Mouse (Mus musculus) E14TG2a.4 (cell line): Measurements from ENCODE around the gene Poldip3.
"Not testable (repeated sequence)": the region's sequence is repeated elsewhere in the genome, so short reads cannot be mapped to it uniquely, and the experiment has no call there.

Experiments used
- H3K27me3 ChIP-seq: 2 replicates; pipeline ENCODE4 v1.6.1; 2014; ENCODE audit warnings: low read length, control low read depth; ENCODE audit not compliant: insufficient read depth
- H3K36me3 ChIP-seq: 2 replicates; pipeline ENCODE4 v1.6.1; 2014; ENCODE audit warnings: low read length, control low read depth; ENCODE audit not compliant: insufficient read depth
- H3K4me1 ChIP-seq: replicated peaks from 2 replicates; pipeline ENCODE4 v1.6.1; 2014; ENCODE audit warnings: low read depth, low read length, control low read depth
- H3K4me3 ChIP-seq: replicated peaks from 2 replicates; pipeline ENCODE4 v1.5.1; 2014; ENCODE audit warnings: mild to moderate bottlenecking, low read length
- H3K9me3 ChIP-seq: 2 replicates; pipeline ENCODE4 v1.6.1; 2014; ENCODE audit warnings: low read length, control low read depth
- CTCF ChIP-seq: conservative IDR thresholded peaks from 2 replicates; pipeline ENCODE4 v1.5.1; 2014; ENCODE audit warnings: low read length
- NANOG ChIP-seq: IDR thresholded peaks from 2 replicates; pipeline ENCODE4 v1.6.1; 2014; ENCODE audit warnings: borderline replicate concordance, low read length, mixed read lengths
- POU5F1 ChIP-seq: IDR thresholded peaks from 2 replicates; pipeline ENCODE4 v1.6.1; 2014; ENCODE audit warnings: low read length, borderline replicate concordance

The Poldip3 gene

DNA sequence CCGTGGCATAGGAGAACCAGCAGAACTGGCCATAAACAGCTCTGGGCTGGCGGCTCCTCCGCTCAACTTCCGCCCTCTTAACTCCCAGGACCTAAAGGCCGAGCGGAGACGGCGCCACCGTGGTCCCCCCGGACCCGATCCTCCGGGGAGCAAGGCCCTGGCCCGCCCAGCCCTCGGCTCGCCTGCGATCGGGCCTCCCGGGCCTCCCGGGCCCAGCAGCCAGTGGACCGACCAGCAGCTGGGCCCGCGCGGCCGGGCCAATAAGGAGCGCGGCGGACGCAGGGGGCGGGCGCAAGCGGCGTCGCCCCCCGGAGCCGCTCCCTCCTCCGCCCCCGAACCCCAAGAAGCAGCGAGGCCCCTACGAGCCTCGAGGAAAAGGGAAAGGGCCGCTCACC lies 386 bp downstream of the Poldip3 start:
- H3K4me1 ChIP-seq = peaks cover 68% of the 10 kb centered on the region
- H3K4me3 ChIP-seq = peak overlapping the region; percentile 96
- no peaks in the 10 kb centered on the region for H3K9me3 ChIP-seq
- TF ChIP-seq NANOG (no peak), POU5F1 (no peak), CTCF (no peak)
- H3K27me3 ChIP-seq = no peaks in the 10 kb centered on the region
- peaks cover 51% of the 10 kb centered on the region for H3K36me3 ChIP-seq

DNA sequence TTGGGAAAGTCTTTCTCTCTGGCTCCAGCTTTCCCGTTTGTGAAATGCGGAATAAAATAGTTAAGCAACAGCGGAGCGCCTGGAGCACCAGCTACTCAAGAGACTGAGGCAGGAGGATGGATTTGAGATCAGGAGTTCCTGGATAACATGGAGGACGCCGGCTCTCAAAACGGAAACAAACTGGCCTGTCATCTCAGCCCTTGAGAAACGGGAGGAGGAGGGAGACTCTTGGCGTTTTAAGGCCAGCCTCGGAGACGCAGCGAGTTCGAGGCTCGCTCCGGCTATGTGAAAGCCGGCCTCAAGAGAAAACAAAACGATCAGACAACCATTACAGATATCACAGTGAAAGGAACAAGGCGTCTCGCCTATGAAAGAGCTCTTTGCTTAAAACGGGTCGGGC lies 789 bp downstream of the Poldip3 start:
- Histone ChIP-seq H3K4me3 (peak overlapping the region; percentile 96), H3K9me3 (no peaks in the 10 kb centered on the region), H3K4me1 (peaks cover 68% of the 10 kb centered on the region), H3K36me3 (peaks cover 50% of the 10 kb centered on the region), H3K27me3 (no peaks in the 10 kb centered on the region)
- TF ChIP-seq NANOG (no peak), POU5F1 (no peak), CTCF (no peak)

DNA sequence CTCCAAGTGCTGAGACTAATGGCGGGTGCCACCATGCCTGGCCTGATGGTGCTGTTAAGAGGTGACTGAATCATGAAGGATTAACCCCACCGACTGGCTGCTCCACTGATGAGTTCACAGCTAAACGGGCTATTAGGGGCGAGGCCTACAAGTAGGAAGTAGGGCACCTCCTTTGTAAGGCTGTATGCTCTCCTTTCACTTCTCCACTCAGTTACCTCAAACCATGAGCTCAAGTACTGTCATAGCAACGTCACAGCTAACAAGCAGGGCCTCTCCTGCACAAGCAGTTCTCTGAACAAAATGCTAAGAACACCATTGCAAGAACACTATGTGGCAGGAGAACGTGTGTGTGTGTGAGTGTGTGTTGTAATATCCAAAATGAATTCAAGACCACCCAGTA lies 3.6 kb downstream of the Poldip3 start:
- TF ChIP-seq NANOG = no peak
- no peak for TF ChIP-seq CTCF
- no peak for TF ChIP-seq POU5F1
- H3K4me3 ChIP-seq = no peak overlapping the region
- H3K36me3 ChIP-seq = peaks cover 68% of the 10 kb centered on the region
- no peaks in the 10 kb centered on the region for H3K27me3 ChIP-seq
- H3K4me1 ChIP-seq = peaks cover 82% of the 10 kb centered on the region
- H3K9me3 ChIP-seq = no peaks in the 10 kb centered on the region

DNA sequence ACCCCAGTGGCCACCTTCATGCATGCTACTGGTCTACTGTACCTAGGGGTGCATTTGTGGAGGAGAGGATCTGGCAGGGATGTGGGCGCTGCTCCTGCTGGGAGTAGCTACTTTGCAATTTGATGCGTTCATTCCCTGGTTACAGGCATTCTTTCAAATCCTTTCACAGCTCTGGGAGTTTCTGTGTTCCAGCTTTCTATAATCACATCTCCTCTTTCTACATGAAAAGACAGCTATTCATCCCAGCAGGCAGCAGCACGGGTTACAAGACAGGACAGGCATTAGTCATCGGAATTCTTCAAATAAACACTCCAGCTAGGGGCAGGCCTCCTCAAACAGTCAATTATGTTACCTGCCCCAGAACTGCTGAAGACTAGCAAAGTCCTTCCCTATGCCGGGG lies 6.3 kb downstream of the Poldip3 start:
- Histone ChIP-seq H3K36me3 (peaks cover 88% of the 10 kb centered on the region), H3K27me3 (no peaks in the 10 kb centered on the region), H3K9me3 (no peaks in the 10 kb centered on the region), H3K4me3 (no peak overlapping the region), H3K4me1 (peaks cover 83% of the 10 kb centered on the region)
- TF ChIP-seq CTCF (no peak), POU5F1 (no peak), NANOG (no peak)

DNA sequence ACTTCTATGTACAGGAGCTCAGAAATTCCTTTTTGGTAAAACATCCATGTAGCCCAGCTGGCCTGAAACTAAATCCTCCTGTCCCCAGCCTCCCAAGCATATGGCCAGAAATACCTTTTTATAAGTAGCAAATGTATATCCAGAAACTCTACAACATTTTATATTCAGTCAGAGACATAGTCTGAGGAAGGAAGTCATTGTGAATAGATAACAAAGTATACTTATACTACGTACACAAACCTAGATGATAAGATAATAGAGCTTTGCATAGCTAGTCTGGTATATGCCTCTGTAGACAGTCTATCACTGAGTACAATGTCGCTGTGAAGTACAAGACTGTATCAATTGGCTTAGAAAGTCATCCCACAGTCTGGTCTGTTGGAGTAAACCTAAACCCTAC lies 13.5 kb downstream of the Poldip3 start:
- peaks cover 62% of the 10 kb centered on the region for H3K4me1 ChIP-seq
- no peak for TF ChIP-seq NANOG
- no peak for TF ChIP-seq POU5F1
- TF ChIP-seq CTCF = no peak
- H3K4me3 ChIP-seq = no peak overlapping the region
- H3K27me3 ChIP-seq = no peaks in the 10 kb centered on the region
- H3K36me3 ChIP-seq = peaks cover 93% of the 10 kb centered on the region
- no peaks in the 10 kb centered on the region for H3K9me3 ChIP-seq

DNA sequence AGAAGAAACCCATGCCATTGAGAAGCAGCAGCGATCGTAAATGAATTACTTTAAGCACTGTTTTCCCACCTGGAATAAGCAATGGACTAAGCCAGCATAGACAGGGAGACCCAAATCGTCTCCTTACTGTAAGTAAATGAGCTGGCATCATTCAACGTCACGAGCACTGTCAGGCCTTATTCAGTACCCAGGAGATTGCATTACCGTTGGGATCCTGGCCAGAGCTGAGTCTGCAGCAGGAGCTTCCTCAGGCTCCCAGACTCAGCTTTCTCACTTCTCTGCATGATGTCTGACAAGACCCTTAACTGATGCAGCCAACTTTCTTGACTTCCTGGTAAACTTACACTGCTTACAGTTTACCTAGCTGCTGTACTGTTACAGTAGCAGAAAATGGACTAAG lies 14.5 kb downstream of the Poldip3 start:
- Histone ChIP-seq H3K9me3 (no peaks in the 10 kb centered on the region), H3K36me3 (peaks cover 98% of the 10 kb centered on the region), H3K4me1 (peaks cover 58% of the 10 kb centered on the region), H3K4me3 (no peak overlapping the region), H3K27me3 (no peaks in the 10 kb centered on the region)
- TF ChIP-seq CTCF (no peak), NANOG (no peak), POU5F1 (no peak)

DNA sequence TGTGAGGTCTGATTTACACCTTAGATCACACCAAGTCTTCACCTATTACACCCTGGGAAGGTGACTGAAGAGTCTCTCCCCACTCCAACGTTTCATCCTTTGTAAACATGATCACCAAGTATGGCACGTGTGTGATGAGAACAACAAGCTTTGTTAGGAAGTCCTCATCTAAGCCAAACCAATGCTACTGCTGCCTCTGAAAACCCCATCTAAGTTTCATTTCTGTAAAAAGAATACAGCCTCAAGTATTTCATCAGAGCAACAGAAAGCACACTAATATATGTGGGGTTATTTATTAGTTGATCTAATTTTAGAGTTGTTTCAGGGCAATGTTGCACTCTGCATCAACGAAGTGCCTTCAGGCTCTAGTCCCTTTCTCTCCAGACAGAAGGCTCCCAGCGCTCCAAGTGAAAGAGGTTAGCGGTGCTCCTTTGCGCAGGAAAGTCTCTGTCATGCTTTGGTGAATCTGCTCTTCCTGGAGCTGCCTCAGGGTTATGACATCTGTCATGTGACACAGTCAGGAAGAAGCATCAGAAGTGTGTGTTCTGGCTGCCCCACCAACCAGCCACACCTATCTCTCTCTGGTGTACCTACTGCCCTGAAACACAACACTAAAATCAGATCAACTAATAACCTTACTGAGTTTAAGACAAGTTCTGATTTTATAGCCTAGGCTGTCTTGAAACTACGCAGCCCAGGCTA lies 19.5 kb downstream of the Poldip3 start:
- Histone ChIP-seq H3K9me3 (no peaks in the 10 kb centered on the region), H3K27me3 (no peaks in the 10 kb centered on the region), H3K4me3 (no peak overlapping the region), H3K4me1 (peaks cover 40% of the 10 kb centered on the region), H3K36me3 (peaks cover 97% of the 10 kb centered on the region)
- TF ChIP-seq CTCF (no peak), POU5F1 (no peak), NANOG (no peak)

DNA sequence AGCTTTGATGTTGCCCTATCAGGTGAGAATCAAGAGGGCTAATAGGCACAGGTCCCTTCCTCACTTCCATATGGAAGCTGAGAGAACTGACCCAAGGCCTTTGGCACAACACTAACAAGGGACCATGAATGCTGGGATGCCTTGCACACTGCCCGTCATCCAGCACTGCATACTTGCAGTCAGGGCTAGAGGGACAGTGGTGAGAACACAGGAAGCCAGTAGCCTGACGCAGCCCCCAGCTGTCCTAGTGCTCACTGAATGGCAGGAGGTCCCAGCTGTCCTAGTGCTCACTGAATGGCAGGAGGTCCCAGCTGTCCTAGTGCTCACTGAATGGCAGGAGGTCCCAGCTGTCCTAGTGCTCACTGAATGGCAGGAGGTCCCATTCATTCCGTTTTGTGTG lies 22.1 kb downstream of the Poldip3 start:
- H3K4me1 ChIP-seq = peaks cover 15% of the 10 kb centered on the region
- not testable (repeated sequence) for H3K9me3 ChIP-seq, H3K4me3 ChIP-seq, H3K27me3 ChIP-seq
- peaks cover 76% of the 10 kb centered on the region for H3K36me3 ChIP-seq

DNA sequence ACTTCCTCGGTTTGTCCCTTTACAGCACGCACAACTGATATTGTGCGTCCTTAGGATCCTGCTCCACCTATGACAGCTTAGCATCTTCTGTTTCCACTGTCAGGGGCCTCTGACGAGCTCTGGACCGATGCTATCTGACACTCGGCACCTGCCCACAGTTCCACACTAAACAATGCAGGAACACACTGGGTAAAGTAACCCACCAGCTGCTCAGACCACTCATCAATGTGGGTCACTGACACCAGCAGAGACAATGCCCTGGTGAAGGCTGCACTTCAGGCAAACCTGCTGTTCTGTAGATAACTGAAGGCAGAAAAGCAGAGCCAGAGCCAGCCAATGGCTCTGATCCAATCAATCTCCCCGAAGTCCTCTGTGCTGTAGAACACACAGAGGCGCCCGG lies 22.6 kb downstream of the Poldip3 start:
- Histone ChIP-seq H3K36me3 (peaks cover 71% of the 10 kb centered on the region), H3K9me3 (no peaks in the 10 kb centered on the region), H3K27me3 (no peaks in the 10 kb centered on the region), H3K4me1 (peaks cover 14% of the 10 kb centered on the region), H3K4me3 (no peak overlapping the region)
- TF ChIP-seq CTCF (no peak), NANOG (no peak), POU5F1 (no peak)
